Mouse (Mus musculus) layer of hippocampus, postnatal 10 days (tissue): Measurements from ENCODE around the gene Golm1. TPM values are rescaled to one million over a fixed set of nuclear protein-coding genes. Genes with fewer than 3 reads are reported as not detected.

Source experiments
- DNase-seq, 2 experiments: peaks; one replicate each; pipeline ENCODE4 v3.0.0; 2021; ENCODE audit warnings: low spot score in 2 of 2
- total RNA-seq, 2 experiments: library from RNA; stranded (reverse); gene quantifications; 2 replicates each; pipeline ENCODE4 v1.2.3; 2021

The Golm1 gene
- total RNA-seq, 2 experiments from 2014 or later = 45.1 to 46.8 TPM

- DNase-seq = no peak
Measured at GRCm38 (mm10) chr13:59647484-59647883, 28.1 kb downstream of the Golm1 start.

- DNase-seq = no peak
Measured at GRCm38 (mm10) chr13:59646674-59647244, 28.9 kb downstream of the Golm1 start.

GRCm38 (mm10) chr13:59645491-59645890 lies 30.1 kb downstream of the Golm1 start:
- no peak for DNase-seq

- DNase-seq = no peak
Measured at GRCm38 (mm10) chr13:59642818-59643217, 32.8 kb downstream of the Golm1 start.

GRCm38 (mm10) chr13:59640178-59640440 lies 35.5 kb downstream of the Golm1 start:
- DNase-seq = peak; percentile 33 to 43

GRCm38 (mm10) chr13:59639368-59640177 lies 36.0 kb downstream of the Golm1 start:
- DNase-seq = no peak

GRCm38 (mm10) chr13:59637800-59638199 lies 37.8 kb downstream of the Golm1 start:
- DNase-seq = no peak

GRCm38 (mm10) chr13:59634637-59635036 lies 41.0 kb downstream of the Golm1 start:
- DNase-seq = no peak

- DNase-seq = no peak
Measured at GRCm38 (mm10) chr13:59626739-59627138, 48.9 kb downstream of the Golm1 start.

- DNase-seq = no peak
Measured at GRCm38 (mm10) chr13:59624903-59625302, 50.7 kb downstream of the Golm1 start.

- no peak for DNase-seq
Measured at GRCm38 (mm10) chr13:59624389-59624788, 51.2 kb downstream of the Golm1 start.

GRCm38 (mm10) chr13:59621643-59622489 lies 53.7 kb downstream of the Golm1 start:
- no peak for DNase-seq

GRCm38 (mm10) chr13:59618463-59618862 lies 57.1 kb downstream of the Golm1 start:
- DNase-seq = no peak

- no peak for DNase-seq
Measured at GRCm38 (mm10) chr13:59615554-59615953, 60.1 kb downstream of the Golm1 start.

GRCm38 (mm10) chr13:59615152-59615551 lies 60.5 kb downstream of the Golm1 start:
- no peak for DNase-seq

GRCm38 (mm10) chr13:59613868-59614267 lies 61.7 kb downstream of the Golm1 start:
- no peak for DNase-seq

- no peak for DNase-seq
Measured at GRCm38 (mm10) chr13:59610437-59610836, 65.2 kb downstream of the Golm1 start.

GRCm38 (mm10) chr13:59609885-59610284 lies 65.7 kb downstream of the Golm1 start:
- no peak for DNase-seq

- DNase-seq = no peak
Measured at GRCm38 (mm10) chr13:59605221-59605922, 70.2 kb downstream of the Golm1 start.

- DNase-seq = no peak
Measured at GRCm38 (mm10) chr13:59604511-59604910, 71.1 kb downstream of the Golm1 start.

GRCm38 (mm10) chr13:59603096-59603495 lies 72.5 kb downstream of the Golm1 start:
- DNase-seq = no peak

GRCm38 (mm10) chr13:59592630-59593029 lies 83.0 kb downstream of the Golm1 start:
- no peak for DNase-seq
